Mouse (Mus musculus) kidney, adult 18-20 months (tissue): ENCODE results near the gene Stub1.

Experiments
- DNase-seq: peaks from one replicate; pipeline ENCODE4 v3.0.0; 2021

Stub1 gene

DNA sequence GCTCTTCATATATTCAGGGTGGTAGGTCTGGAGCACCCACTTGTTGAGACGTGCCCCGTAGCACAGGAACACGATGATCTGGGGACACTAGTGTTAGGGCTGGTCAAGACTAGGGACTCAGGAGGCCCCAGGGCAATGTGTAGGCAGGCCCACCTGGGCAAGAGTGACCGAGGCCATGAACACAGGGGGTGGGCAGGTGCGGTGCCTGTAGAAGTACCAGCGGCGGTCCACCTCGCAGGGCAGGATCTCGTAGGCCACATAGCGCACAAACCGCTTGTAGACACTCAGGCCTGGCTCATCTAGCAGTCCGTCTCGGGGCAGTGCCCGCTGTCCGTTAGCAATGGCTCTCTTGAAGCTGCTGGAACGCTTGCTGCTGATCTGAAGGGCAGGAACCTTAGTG, 2.6 kb upstream of the Stub1 start:
- DNase-seq = peak; percentile 40

DNA sequence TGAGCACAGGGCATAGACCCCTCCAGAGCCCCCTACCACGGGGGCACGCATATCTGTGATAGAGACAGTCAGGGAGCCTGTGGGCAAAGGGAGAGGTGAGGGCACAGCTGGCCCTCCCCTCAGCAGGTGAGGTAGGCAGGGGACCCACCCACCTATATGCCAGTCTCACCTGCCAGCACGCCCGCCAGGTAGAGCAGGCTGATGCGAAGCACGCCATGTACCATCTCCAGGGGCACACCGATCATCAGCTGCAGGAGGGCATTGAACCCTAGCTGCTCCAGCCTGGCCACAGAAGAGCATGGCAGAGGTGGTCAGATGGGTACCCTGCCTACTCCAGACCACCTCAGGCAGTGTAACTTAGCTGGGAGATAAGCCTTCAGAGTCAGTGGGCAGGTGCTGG, 2.1 kb upstream of the Stub1 start:
- DNase-seq = no peak

- no peak for DNase-seq
Measured at GRCm38 (mm10) chr17:25834595-25835222, 1.5 kb upstream of the Stub1 start.

DNA sequence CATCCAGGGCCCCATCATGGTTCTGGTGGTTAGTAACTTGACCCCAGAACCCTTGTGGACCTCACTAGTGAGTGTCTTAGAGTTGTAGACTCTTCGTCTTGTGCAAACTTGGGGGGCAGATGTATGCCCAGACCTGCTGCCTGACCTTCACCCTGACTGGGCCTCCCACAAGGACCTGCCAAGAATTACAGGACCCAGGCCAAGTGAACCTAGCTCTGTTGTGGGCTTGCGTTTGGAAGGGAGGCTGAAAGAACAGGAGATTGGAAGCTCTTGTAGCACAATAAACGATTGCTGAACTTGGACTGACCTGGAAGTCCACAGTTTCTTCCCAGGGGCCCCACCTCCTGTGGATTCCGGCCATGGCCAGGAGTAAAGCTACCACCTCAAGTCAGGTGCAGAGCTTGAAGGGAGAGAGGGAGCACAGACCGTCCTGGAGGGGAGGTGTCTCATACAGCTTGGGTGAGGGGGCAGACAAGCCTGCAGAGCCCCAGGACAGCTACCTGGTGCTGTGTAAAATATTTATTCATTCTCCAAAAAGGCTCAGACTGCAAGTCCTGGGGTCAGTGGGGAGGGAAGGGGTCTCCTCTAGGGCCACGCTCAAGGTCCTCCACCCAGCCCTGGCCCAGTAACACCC, 874 bp upstream of the Stub1 start:
- peak; percentile 75 for DNase-seq

DNA sequence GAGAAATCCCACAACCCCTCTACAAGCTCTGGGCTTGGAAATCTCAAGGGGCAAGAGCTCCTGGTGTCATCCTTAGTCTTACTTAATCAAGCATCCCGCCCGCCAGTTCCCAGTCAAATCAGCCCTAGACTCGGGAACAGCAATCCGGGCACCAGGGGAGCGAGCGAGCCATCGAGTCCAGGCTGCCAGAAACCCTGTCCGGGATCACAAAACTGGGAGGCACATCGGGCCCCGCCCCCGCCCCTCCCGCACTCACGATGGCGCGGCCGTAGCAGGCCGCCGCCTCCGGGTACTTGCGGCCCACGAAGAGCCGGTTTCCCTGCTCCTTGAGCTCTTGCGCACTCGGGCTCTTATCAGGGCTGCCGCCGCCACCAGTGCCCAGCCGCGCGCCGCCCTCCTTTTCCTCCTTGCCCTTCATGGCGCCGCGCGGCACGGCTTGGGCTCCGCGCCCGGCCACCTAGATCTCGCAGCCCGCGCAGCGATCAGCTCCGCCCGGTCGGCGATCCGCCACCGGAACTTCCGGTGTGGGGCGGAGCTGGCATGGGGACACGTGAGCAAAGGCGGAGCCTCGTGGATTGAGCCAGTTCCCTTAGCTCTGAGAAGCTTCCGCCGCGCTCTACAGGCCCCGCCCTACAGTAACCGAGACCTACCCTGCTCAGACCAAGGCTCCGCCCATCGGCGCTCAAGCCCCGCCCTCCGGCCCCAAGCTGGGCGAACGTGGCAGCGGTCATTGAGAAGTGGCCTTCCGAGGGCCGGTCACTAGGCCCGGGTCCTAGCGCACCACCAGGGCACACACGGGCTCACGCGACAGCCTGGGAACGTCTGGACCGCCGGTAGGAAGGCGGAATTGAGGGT, 541 bp downstream of the Stub1 start:
- DNase-seq = peak; percentile 100

DNA sequence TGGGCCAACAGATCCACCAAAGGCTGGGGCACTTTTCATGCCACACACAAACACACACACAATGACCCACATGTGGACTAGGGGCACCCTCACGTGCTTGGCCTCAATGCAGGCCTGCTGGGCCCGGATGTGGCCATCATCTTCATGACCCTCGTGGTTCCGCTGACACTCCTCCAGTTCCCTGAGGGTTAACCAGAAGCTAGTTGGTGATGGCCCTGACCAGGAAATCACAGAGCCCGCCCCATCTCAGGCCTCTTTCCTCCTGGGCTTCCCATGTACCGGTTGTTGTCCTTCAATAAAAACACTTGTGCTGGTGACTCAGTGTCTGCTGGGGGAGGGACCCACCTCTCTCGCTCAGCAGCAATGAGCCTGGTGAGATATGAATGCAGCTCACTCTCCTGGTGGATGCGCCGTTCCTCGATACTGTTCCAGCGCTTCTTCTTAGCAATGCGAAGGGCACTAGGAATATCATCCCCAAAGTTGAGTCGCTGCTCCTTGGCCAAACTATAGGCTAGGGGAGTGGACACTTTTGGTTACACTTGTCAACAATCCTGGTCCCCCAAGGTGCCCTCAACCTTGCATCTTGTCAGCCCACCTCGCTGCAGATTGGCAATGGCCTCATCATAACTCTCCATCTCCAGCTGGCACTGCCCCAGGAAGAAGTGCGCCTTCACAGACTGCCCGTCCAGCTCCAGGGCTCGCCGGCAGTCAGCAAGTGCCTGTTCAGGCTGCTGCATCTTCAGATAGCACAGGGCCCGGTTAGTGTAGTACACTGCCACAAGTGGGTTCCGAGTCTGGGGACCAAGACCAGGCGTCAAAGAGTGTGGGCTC, 1.5 kb downstream of the Stub1 start:
- DNase-seq = peak; percentile 31

DNA sequence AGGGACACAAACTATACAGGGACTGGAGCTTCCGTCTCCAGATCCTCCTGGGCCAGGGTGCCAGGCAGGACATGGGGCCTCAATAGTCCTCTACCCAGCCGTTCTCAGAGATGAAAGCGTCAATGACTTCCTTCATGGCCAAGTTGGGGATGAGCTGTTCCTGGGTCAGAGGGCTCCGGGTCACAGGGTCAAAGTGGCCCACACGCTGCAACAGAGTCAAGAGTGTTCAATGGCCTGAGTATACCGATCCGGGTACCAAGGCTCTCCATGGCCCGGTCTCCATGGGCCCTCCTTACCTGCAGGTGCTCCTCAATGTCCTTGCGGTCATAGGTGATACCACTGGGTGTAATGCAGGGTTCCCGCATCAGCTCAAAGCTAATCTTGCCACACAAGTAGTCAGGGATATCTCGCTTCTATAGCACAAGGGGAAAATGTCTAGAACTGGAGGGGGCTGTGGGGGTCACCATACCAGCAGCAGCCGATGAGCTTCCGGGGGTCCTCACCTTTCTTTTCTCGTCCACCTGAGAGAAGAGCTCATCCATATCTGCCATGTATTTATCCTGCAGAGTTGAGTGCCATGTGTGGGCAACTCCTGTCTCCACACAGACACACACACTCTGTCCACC, 2.3 kb downstream of the Stub1 start:
- DNase-seq = no peak

- DNase-seq = no peak
Measured at GRCm38 (mm10) chr17:25830200-25830753, 2.9 kb downstream of the Stub1 start.

DNA sequence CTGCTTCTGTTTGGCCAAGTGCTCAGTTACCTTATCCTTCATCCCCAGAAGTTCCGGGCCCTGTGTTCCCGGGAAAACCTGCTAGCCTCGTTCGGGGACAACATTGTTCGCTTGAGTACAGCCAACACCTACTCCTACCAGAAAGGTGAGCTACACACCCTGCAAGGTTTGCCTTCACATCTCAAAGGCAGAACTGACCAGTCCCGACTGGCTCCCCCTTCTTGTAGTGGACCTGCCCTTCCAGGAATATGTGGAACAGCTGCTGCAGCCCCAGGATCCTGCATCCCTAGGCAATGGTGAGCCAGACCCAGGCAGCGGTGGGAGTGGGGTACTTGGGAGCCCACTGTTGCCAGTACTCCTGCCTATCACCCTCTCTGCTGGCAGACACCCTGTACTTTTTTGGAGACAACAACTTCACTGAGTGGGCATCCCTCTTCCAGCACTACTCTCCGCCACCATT, 3.6 kb downstream of the Stub1 start:
- no peak for DNase-seq

- peak; percentile 86 for DNase-seq
Measured at GRCm38 (mm10) chr17:25828712-25829557, 4.3 kb downstream of the Stub1 start, which contains the start of gene Jmjd8. Gene Jmjd8 (plus strand): TSS chr17:25828867.

DNA sequence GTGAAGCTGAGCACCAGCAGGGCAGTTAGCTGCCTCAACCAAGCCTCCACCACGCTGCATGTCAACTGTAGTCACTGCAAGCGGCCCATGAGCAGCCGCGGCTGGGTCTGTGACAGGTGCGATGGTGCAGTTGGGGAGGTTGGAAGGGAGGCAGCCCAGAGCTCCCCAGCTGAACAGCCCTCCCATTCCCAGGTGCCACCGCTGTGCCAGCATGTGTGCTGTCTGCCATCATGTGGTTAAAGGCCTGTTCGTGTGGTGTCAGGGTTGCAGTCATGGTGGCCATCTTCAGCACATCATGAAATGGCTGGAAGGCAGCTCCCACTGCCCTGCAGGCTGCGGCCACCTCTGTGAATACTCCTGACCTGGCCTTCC, 5.0 kb downstream of the Stub1 start:
- DNase-seq = peak; percentile 33

DNA sequence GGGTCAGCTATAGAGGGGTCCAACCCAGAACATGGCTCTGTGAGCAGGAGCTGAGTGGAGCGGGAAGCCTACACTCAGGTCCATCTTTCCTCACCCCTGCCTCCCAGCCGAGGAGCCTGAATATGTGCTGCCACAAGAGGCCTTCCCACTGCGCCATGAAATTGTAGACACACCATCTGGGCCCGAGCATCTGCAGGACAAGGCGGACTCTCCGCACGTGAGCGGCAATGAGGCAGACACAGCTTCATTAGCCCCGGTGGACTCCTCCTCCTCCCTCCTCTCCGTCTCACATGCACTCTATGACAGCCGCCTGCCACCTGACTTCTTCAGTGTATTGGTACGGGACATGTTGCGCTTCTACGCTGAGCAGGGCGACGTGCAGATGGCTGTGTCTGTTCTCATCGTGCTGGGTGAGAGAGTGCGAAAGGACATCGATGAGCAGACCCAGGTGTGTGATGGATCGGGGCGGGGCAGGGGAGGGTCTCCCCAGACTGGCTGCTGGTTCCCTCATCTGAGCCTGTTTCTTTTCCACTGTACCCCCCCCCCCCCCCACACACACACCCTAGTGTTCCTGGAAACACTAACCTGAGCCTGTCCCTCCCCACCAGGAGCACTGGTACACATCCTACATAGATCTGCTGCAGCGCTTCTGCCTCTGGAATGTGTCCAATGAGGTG, 5.5 kb downstream of the Stub1 start:
- DNase-seq = no peak

GRCm38 (mm10) chr17:25827011-25827410, 6.2 kb downstream of the Stub1 start:
- no peak for DNase-seq

- DNase-seq = no peak
Measured at GRCm38 (mm10) chr17:25825984-25826570, 7.1 kb downstream of the Stub1 start.

DNA sequence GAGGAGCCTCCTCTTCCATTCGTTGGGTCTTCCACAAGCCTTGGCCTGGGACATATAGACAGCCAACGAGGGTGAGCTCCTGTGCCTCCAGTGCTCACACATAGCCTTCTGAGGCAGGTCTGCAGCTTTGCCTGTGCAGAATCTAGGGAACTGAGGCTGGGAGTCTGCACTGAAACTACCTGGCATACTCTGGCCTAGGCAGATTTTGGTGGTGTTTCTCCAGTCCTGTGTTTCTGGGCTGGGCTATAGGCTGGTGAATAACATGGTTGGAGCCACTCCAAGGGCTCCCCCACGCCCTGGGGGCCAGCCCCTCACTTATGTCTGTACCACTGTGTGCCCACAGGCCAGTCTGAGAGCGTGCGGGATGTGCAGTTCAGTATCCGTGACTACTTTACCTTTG, 7.9 kb downstream of the Stub1 start:
- DNase-seq = no peak

DNA sequence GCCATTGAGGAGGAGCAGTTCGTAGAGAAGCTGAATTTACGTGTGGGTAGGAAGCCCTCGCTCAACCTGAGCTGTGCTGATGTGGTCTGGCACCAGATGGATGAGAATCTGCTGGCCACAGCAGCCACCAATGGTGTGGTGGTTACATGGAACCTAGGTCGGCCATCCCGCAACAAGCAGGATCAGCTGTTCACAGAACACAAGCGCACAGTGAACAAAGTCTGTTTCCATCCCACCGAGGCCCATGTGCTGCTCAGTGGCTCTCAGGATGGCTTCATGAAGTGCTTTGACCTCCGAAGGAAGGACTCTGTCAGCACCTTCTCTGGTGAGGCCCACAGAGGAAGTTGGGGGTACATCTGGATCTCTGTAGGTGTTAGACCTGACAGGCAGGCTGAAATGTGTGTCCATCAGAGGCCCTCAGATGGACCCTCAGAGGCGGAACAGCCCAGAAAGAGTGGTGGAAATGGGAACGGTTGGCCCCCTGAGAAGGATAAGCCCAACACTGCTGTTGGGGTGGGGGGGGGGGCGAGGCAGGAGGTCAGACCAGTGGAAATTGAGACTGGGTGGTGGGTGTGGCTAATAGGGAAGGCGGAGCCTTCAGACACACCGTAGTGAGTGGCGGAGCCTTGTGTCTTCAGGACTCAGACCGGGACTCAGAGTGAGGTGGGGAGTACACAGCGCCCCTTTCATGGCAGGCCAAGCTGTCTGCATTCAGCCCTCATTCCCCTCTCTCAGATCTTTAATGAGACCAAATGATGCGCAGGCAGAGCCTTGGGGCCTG, 8.7 kb downstream of the Stub1 start:
- no peak for DNase-seq

GRCm38 (mm10) chr17:25823452-25823851, 9.8 kb downstream of the Stub1 start, which contains the start of gene Wdr24:
Gene Wdr24 (plus strand): TSS chr17:25823627.
- peak; percentile 81 for DNase-seq

DNA sequence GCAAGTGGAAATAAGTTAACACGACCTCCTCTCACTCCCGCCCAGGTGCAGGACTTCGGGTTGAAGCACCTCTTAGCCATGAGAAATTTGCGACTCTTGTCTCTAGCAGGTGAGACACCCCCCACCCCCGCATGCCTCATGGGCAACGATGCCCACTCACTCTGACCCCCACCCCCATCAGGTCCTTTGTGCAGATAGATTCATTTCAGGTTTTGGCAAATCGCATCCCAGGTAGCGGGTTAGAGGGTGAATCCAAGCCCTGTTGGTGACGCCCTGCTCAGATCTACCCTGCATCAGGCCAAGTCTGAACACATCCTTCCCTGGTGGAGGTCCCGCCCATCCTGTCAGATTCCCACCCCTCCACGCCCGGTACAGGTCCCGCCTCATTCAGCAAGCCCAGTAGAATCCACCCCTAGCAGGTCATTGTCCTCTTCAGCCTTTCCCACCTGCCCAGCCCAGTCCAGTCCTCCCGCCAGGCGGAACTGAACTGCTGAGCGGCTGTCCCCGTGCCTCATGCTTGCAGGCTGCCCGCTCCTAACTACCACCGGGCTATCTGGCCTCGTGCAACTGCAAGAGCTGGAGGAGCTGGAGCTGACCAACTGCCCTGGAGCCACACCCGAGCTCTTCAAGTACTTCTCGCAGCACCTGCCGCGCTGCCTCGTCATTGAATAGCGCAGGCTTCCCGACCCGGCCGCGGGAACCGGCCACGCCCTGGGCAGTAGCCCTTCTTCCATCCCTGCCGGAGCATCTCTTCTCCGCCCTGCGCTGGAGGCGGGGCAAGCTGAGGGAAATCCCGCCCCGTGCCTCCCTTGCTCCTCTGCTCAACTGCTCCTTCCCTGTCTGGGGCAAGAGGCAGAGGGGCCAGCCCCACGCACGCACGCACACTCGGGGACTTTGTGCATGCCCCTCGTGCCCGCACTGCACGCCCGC, 14.1 kb downstream of the Stub1 start:
- DNase-seq = no peak
